Mouse (Mus musculus) C2C12 (cell line): Measurements from ENCODE around the gene Htra3. TPM values are rescaled to one million over a fixed set of nuclear protein-coding genes. Genes with fewer than 3 reads are reported as not detected.

Experiments used
- H3K27me3 ChIP-seq: one replicate; pipeline ENCODE4 v1.6.1; 2011; ENCODE audit not compliant: control insufficient read depth, insufficient read depth, insufficient read length
- H3K36me3 ChIP-seq: one replicate; pipeline ENCODE4 v1.6.1; 2011; ENCODE audit not compliant: control insufficient read depth, insufficient read depth
- H3K4me3 ChIP-seq: one replicate; pipeline ENCODE4 v1.5.1; 2011; ENCODE audit warnings: mild to moderate bottlenecking, control low read depth; ENCODE audit not compliant: poor library complexity, insufficient read depth, severe bottlenecking
- H3K79me2 ChIP-seq: one replicate; pipeline ENCODE4 v1.6.1; 2011; ENCODE audit not compliant: control insufficient read depth, insufficient read depth
- H3K79me3 ChIP-seq: one replicate; pipeline ENCODE4 v1.6.1; 2011; ENCODE audit warnings: low read depth, control low read depth
- H3ac ChIP-seq: one replicate; pipeline ENCODE3; 2011; ENCODE audit warnings: low read depth; ENCODE audit not compliant: control insufficient read depth, insufficient read length
- CEBPB ChIP-seq: IDR thresholded peaks from one replicate; pipeline ENCODE4 v1.6.1; 2011; ENCODE audit warnings: low read depth, mild to moderate bottlenecking, control low read depth, moderate library complexity
- CTCF ChIP-seq: IDR thresholded peaks from one replicate; pipeline ENCODE4 v1.5.1; 2011; ENCODE audit not compliant: control insufficient read depth, insufficient read depth, insufficient read length
- FOSL1 ChIP-seq: IDR thresholded peaks from one replicate; pipeline ENCODE4 v1.8.0; 2011; ENCODE audit warnings: mild to moderate bottlenecking, low read length; ENCODE audit not compliant: poor library complexity, insufficient read depth, severe bottlenecking
- MAX ChIP-seq: IDR thresholded peaks from one replicate; pipeline ENCODE4 v1.6.1; 2011; ENCODE audit warnings: mild to moderate bottlenecking, control low read depth
- MYOD1 ChIP-seq: IDR thresholded peaks from one replicate; pipeline ENCODE4 v1.6.1; 2011; ENCODE audit warnings: low read depth; ENCODE audit not compliant: control insufficient read depth, insufficient read length
- MYOG ChIP-seq: IDR thresholded peaks from one replicate; pipeline ENCODE4 v1.6.1; 2011; ENCODE audit not compliant: control insufficient read depth, insufficient read length; ENCODE audit errors: extremely low read depth
- USF1 ChIP-seq: IDR thresholded peaks from one replicate; pipeline ENCODE4 v1.6.1; 2011; ENCODE audit warnings: low read depth, mild to moderate bottlenecking, control low read depth, moderate library complexity
- polyA plus RNA-seq: library from polyadenylated mRNA; unstranded; fragments of >200 nt; fragmentation: generic; extraction: Trizol; gene quantifications from one replicate; pipeline ENCODE4 v1.2.1, GENCODE M21; 2012; ENCODE audit warnings: missing spikeins

The Htra3 gene
- polyA plus RNA-seq, 1 experiment, result 12.0 TPM

DNA sequence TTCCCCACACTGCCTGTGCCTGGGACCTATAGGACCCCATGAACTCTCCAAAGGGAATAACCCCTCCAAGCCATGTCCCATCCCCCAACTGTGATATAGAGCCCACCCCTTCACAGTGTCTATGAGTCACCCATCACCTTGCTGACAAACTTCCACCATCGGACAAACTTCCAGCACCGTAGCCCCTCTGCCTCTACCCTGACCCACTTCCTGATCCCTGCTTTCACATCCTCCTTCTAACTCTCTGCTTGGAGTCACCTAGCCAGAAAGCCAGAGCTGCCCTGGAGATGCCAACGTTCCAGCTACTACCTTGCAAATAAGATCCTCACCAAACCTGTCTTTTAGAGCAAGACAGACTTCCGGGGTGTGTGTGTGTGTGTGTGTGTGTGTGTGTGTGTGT is 14.1 kb upstream of the Htra3 start:
- no peaks in the 10 kb centered on the region for H3K79me2 ChIP-seq
- TF ChIP-seq USF1, result no peak
- no peak for TF ChIP-seq MAX
- TF ChIP-seq CEBPB, result no peak
- TF ChIP-seq MYOG, result no peak
- TF ChIP-seq CTCF, result no peak
- no peak for TF ChIP-seq MYOD1
- no peak for TF ChIP-seq FOSL1
- H3ac ChIP-seq, result no peak overlapping the region
- H3K79me3 ChIP-seq, result no peaks in the 10 kb centered on the region
- H3K27me3 ChIP-seq, result no peaks in the 10 kb centered on the region
- no peak overlapping the region for H3K4me3 ChIP-seq
- no peaks in the 10 kb centered on the region for H3K36me3 ChIP-seq

DNA sequence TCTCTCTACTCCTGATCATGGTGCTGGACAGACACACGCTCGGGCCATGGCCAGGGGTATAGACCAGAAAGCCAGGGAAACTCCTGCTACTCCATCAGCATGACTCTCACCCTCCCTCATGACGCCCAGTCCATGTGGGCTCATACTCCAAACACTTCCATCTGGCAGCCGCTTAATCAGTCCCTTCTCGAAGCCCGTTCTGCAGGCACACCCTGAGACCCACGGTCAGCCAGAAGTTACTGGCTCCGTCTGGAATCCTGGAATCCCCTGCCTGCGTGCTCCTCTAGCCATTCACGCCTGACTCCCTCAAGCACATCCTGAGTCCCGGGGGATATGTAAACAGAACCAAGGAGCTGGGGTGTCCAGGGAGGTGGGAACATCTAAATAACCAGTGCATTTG is 11.7 kb upstream of the Htra3 start:
- H3ac ChIP-seq, result no peak overlapping the region
- TF ChIP-seq CEBPB (no peak), CTCF (no peak), MYOG (no peak), MAX (no peak), USF1 (no peak)
- no peaks in the 10 kb centered on the region for H3K36me3 ChIP-seq
- H3K27me3 ChIP-seq, result no peaks in the 10 kb centered on the region
- no peaks in the 10 kb centered on the region for H3K79me2 ChIP-seq
- no peaks in the 10 kb centered on the region for H3K79me3 ChIP-seq
- H3K4me3 ChIP-seq, result no peak overlapping the region

DNA sequence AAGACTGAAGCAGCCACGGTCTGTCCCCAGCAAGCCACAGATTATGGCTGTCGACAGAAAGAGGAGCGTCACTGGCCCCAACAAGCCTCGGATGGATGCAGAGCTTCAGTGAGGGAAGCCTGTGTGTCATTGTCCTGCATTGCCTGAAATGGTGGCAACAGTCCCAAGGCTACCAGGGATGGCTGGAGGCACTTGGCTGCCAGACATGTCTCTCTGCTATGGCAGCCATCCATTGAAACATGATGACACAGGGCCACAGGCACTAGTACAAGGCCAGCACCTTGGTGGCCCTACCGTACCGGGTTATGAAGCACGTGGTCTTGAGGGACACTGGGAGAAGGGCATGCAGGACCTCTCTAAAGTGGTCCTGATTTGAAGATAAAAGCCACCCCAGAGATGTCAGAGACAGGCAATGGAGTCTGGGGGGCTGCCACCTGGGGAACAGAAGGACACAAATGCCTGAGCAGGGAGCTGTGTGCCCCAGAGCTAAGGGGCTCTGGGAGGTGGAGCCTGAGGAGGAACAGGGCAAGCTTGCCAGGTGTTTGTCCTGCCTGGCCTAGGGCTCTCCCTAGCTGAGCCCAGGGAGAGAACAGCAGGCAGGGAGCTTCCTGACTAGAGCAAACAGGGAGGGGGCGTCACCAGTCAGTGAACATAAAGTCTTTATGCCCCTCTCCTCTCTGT is 11.0 kb upstream of the Htra3 start:
- no peak overlapping the region for H3ac ChIP-seq
- H3K79me3 ChIP-seq, result no peaks in the 10 kb centered on the region
- no peak for TF ChIP-seq MAX
- no peak for TF ChIP-seq USF1
- no peak for TF ChIP-seq CEBPB
- TF ChIP-seq MYOG, result no peak
- no peak for TF ChIP-seq CTCF
- no peak for TF ChIP-seq FOSL1
- TF ChIP-seq MYOD1, result no peak
- H3K79me2 ChIP-seq, result no peaks in the 10 kb centered on the region
- no peak overlapping the region for H3K4me3 ChIP-seq
- H3K27me3 ChIP-seq, result no peaks in the 10 kb centered on the region
- H3K36me3 ChIP-seq, result no peaks in the 10 kb centered on the region

DNA sequence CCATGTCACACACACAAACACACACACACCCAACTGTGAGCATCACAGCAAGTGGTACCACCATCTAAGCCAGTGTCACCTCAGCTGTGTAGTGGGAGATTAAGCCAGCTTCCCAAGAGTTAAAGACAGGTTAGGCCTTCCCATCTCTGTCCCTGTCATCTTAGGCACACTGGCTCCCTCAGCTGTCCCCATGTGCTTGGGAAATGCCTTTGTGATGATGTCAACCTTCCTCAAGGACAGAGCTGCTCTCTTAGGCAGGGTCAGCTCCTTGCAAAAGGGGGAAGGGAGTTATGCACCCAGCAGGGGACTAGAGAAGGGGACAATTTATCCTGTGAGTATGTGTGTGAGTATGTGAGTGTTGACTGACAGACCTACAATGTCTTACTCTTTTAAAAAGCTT is 9.8 kb upstream of the Htra3 start:
- H3K4me3 ChIP-seq, result no peak overlapping the region
- H3K36me3 ChIP-seq, result no peaks in the 10 kb centered on the region
- H3K79me3 ChIP-seq, result no peaks in the 10 kb centered on the region
- no peaks in the 10 kb centered on the region for H3K27me3 ChIP-seq
- H3K79me2 ChIP-seq, result no peaks in the 10 kb centered on the region
- TF ChIP-seq MAX, result no peak
- no peak for TF ChIP-seq MYOG
- no peak for TF ChIP-seq MYOD1
- no peak for TF ChIP-seq USF1
- no peak for TF ChIP-seq CTCF
- no peak for TF ChIP-seq FOSL1
- TF ChIP-seq CEBPB, result no peak
- H3ac ChIP-seq, result no peak overlapping the region

DNA sequence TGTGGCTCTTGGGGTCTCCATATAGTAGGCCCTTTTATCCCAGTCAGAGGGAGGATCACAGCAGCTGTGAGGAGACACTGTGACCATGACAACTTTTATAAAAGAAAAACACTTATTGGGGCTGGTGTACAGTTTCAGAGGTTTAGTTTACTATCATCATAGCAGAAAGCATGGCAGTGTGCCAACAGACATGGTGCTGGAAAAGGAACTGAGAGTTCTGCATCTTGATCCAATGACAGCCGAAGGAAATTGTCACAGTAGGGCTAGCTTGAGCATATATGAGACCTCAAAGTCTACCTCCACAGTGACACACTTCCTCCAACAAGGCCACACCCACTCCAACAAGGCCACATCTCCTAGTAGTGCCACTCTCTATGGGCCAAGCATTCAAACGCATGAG is 9.3 kb upstream of the Htra3 start:
- Histone ChIP-seq H3K36me3 (no peaks in the 10 kb centered on the region), H3ac (no peak overlapping the region), H3K4me3 (no peak overlapping the region), H3K79me2 (no peaks in the 10 kb centered on the region), H3K27me3 (no peaks in the 10 kb centered on the region), H3K79me3 (no peaks in the 10 kb centered on the region)
- no peak for TF ChIP-seq USF1
- TF ChIP-seq FOSL1, result no peak
- TF ChIP-seq MYOG, result no peak
- no peak for TF ChIP-seq CEBPB
- TF ChIP-seq MYOD1, result no peak
- no peak for TF ChIP-seq MAX
- TF ChIP-seq CTCF, result no peak

DNA sequence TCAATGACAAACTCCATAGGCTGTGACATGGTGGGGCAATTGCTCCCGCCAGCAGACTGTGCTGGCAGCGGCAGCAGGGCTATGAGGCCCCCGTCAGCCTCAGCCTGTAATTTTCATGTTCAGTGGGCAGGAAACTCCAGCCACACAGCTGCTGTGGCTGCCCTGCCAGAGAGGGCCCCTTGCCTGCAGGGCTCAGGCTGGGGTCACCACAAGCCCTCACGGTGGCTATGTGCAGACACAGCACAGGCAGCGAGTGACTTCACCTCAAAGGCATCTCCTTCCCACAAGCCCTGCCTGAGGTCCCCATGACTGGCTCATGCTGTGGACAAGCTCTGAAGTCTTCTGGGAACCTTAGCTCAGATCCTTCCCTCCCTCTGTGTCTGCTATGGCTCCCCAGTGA is 7.5 kb upstream of the Htra3 start:
- TF ChIP-seq FOSL1, result peak; percentile 14
- TF ChIP-seq MAX, result no peak
- TF ChIP-seq CEBPB, result no peak
- TF ChIP-seq MYOD1, result peak; percentile 77
- Histone ChIP-seq H3K36me3 (no peaks in the 10 kb centered on the region), H3K79me3 (no peaks in the 10 kb centered on the region), H3K79me2 (no peaks in the 10 kb centered on the region), H3ac (no peak overlapping the region), H3K27me3 (no peaks in the 10 kb centered on the region), H3K4me3 (no peak overlapping the region)

DNA sequence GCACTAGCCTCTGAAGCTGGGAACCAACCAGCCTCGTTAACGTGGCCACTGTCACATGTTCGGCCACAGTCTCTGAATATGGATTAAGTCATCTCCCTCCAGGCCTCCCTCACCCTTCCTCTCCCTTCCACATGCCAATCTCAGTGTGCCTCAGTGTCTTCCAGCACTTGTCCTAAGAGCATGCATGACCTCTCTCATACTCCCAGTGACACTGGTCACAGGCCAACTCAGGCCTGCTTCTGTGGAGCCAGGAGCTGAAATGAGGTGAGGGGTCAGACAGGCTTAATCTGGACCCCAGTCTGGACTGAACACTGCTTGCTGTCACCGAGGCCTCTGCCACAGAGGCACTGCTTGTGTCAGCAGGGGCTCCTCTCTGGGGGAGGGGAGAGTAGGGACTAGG is 6.8 kb upstream of the Htra3 start:
- Histone ChIP-seq H3ac (no peak overlapping the region), H3K4me3 (no peak overlapping the region), H3K79me2 (no peaks in the 10 kb centered on the region), H3K27me3 (no peaks in the 10 kb centered on the region), H3K36me3 (no peaks in the 10 kb centered on the region), H3K79me3 (no peaks in the 10 kb centered on the region)
- TF ChIP-seq MYOG (no peak), MYOD1 (no peak), MAX (no peak), USF1 (no peak), CEBPB (no peak), CTCF (no peak), FOSL1 (no peak)
